Mouse (Mus musculus): ENCODE data around the gene Cd3eap.

Cd3eap gene

DNA sequence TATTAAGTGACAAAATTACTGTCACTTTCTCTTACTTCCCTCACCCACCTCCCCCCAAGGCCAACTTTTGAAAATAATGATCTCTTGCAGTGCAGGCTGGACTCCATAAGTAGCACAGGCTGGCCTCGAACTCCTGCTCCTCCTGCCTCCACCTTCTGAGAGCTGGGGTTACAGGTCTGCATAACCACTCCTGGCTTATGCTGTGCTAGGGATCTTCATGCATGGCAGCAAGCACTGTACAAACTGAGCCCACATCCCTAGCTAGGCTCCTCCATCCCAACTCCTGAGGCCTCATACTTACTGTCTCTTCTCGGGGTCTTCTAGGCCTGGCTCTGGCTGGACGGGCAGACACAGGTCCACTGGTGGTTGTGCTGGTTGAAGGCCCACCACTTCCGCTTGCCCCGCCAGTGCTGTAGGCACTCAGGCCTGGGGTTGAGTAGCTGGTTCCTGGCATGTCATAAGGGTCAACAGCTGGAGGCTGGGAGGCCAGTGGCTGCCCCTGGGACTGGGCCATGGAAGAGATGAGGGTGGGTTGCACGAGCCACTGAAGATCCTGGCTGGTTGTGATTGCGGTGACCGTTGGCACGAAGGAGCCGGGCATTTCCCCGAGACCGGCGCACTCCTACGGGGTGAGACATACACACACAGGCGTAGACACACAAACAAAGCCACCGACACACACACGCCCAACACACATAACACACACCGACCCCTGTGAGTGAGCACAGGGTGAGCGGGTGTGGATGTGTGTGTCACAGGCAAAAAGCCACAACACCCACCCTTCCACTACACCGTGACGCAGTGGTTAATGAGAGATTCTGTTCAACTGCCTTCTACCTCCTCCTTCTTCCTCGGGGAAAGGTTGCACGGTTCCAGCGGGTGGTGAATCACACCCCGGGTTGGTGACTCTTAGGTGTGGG lies 52.2 kb downstream of the Cd3eap start:
- no peak for DNase-seq (ENCODE audit: low spot score)
